Mouse (Mus musculus) forebrain, embryonic 13.5 days (tissue): Measurements from ENCODE around the gene Tbx4. TPM values are rescaled to one million over a fixed set of nuclear protein-coding genes. Genes with fewer than 3 reads are reported as not detected.

Experiments used
- ATAC-seq: fragments of 200-750 bp; cut with Nextera tagmentation; 2 replicates; pipeline ENCODE4 v1.8.0; 2017
- H3K27ac ChIP-seq: fragments of 300-500 bp; sonication (generic); 2 replicates; pipeline ENCODE4 v1.5.1; 2015; ENCODE audit warnings: inconsistent platforms, mild to moderate bottlenecking, moderate library complexity
- H3K27me3 ChIP-seq: fragments of 300-500 bp; sonication (generic); 2 replicates; pipeline ENCODE4 v1.6.1; 2015; ENCODE audit warnings: mild to moderate bottlenecking, inconsistent platforms
- H3K36me3 ChIP-seq: fragments of 300-500 bp; sonication (generic); 2 replicates; pipeline ENCODE4 v1.6.1; 2015; ENCODE audit warnings: mild to moderate bottlenecking, inconsistent platforms; ENCODE audit not compliant: poor library complexity, severe bottlenecking
- H3K4me1 ChIP-seq: fragments of 300-500 bp; sonication (generic); 2 replicates; pipeline ENCODE4 v1.6.1; 2015; ENCODE audit warnings: inconsistent platforms
- H3K4me2 ChIP-seq: fragments of 300-500 bp; sonication (generic); 2 replicates; pipeline ENCODE4 v1.6.1; 2015; ENCODE audit warnings: inconsistent platforms, mild to moderate bottlenecking, moderate library complexity
- H3K4me3 ChIP-seq: fragments of 300-500 bp; sonication (generic); 2 replicates; pipeline ENCODE4 v1.5.1; 2015; ENCODE audit warnings: mild to moderate bottlenecking, inconsistent platforms
- H3K9ac ChIP-seq: fragments of 300-500 bp; sonication (generic); 2 replicates; pipeline ENCODE4 v1.6.1; 2015; ENCODE audit warnings: mild to moderate bottlenecking, inconsistent platforms
- H3K9me3 ChIP-seq: fragments of 300-500 bp; sonication (generic); replicated peaks from 2 replicates; pipeline ENCODE4 v1.6.1; 2016; ENCODE audit warnings: inconsistent platforms
- WGBS: fragments of 180-500 bp; shearing (Covaris S2); methylation state at CpG from one replicate; pipeline ENCODE4 v1.1.7; 2015; 5-methylcytosine and 5-hydroxymethylcytosine counted together
- polyA plus RNA-seq: library from polyadenylated mRNA; unstranded; fragments of >200 nt; fragmentation: Nextera tagmentation; extraction: Ambion mirVana; gene quantifications from 2 replicates; pipeline ENCODE4 v1.2.1, GENCODE M21; 2015

The Tbx4 gene
- polyA plus RNA-seq, 1 experiment from 2014 or later = 0.06 TPM

- Histone ChIP-seq H3K36me3 (no peaks in the 10 kb centered on the region), H3K27me3 (peaks cover 95% of the 10 kb centered on the region), H3K27ac (no peak overlapping the region), H3K4me1 (peaks cover 37% of the 10 kb centered on the region), H3K9me3 (no peaks in the 10 kb centered on the region), H3K4me2 (peak overlapping the region; percentile 79), H3K4me3 (peak overlapping the region; percentile 44), H3K9ac (peak overlapping the region; percentile 3; the same call in 1 of the 2 replicates)
- ATAC-seq = no peak
- 4% methylated on average over 24 of the region's 24 CpGs for WGBS
Measured at GRCm38 (mm10) chr11:85842596-85843346, 43.5 kb upstream of the Tbx4 start.

- Histone ChIP-seq H3K27me3 (peaks cover 93% of the 10 kb centered on the region), H3K36me3 (no peaks in the 10 kb centered on the region), H3K27ac (no peak overlapping the region), H3K4me1 (peaks cover 32% of the 10 kb centered on the region), H3K4me2 (peak overlapping the region; percentile 79), H3K9me3 (no peaks in the 10 kb centered on the region), H3K4me3 (peak overlapping the region; percentile 44), H3K9ac (peak overlapping the region; percentile 3; the same call in 1 of the 2 replicates)
- WGBS = under 1% methylated on average over 18 of the region's 18 CpGs
- peak; percentile 67 for ATAC-seq
Measured at GRCm38 (mm10) chr11:85843347-85843692, 42.9 kb upstream of the Tbx4 start.

- Histone ChIP-seq H3K4me1 (peaks cover 32% of the 10 kb centered on the region), H3K27ac (no peak overlapping the region), H3K36me3 (no peaks in the 10 kb centered on the region), H3K27me3 (peaks cover 87% of the 10 kb centered on the region), H3K9ac (peak overlapping the region; percentile 58), H3K4me2 (peak overlapping the region; percentile 79), H3K4me3 (peak overlapping the region; percentile 44), H3K9me3 (no peaks in the 10 kb centered on the region)
- ATAC-seq = peak; percentile 37
- under 1% methylated on average over 54 of the region's 54 CpGs for WGBS
Measured at GRCm38 (mm10) chr11:85844144-85844965, 41.9 kb upstream of the Tbx4 start.

GRCm38 (mm10) chr11:85844971-85845370 is 41.3 kb upstream of the Tbx4 start:
- Histone ChIP-seq H3K27me3 (peaks cover 83% of the 10 kb centered on the region), H3K4me2 (peak overlapping the region; percentile 79; the same call in 1 of the 2 replicates), H3K4me3 (no peak overlapping the region), H3K4me1 (peaks cover 32% of the 10 kb centered on the region), H3K9me3 (no peaks in the 10 kb centered on the region), H3K9ac (no peak overlapping the region), H3K27ac (no peak overlapping the region), H3K36me3 (no peaks in the 10 kb centered on the region)
- 29% methylated on average over 5 of the region's 5 CpGs for WGBS
- no peak for ATAC-seq

- WGBS = 58% methylated on average over 5 of the region's 5 CpGs
- H3K4me2 ChIP-seq = no peak overlapping the region
- H3K9me3 ChIP-seq = no peaks in the 10 kb centered on the region
- peaks cover 79% of the 10 kb centered on the region for H3K27me3 ChIP-seq
- no peaks in the 10 kb centered on the region for H3K36me3 ChIP-seq
- no peak overlapping the region for H3K27ac ChIP-seq
- peaks cover 28% of the 10 kb centered on the region for H3K4me1 ChIP-seq
- no peak overlapping the region for H3K9ac ChIP-seq
- no peak overlapping the region for H3K4me3 ChIP-seq
- no peak for ATAC-seq
Measured at GRCm38 (mm10) chr11:85845921-85846320, 40.3 kb upstream of the Tbx4 start.

GRCm38 (mm10) chr11:85846509-85846908 is 39.7 kb upstream of the Tbx4 start:
- Histone ChIP-seq H3K4me2 (no peak overlapping the region), H3K27ac (no peak overlapping the region), H3K4me1 (peaks cover 28% of the 10 kb centered on the region), H3K9ac (no peak overlapping the region), H3K27me3 (peaks cover 78% of the 10 kb centered on the region), H3K4me3 (no peak overlapping the region), H3K9me3 (no peaks in the 10 kb centered on the region), H3K36me3 (no peaks in the 10 kb centered on the region)
- WGBS = 50% methylated on average over 4 of the region's 4 CpGs
- ATAC-seq = no peak

GRCm38 (mm10) chr11:85849037-85849436 is 37.2 kb upstream of the Tbx4 start:
- peak overlapping the region; percentile 61 for H3K4me2 ChIP-seq
- H3K4me1 ChIP-seq = peaks cover 6% of the 10 kb centered on the region
- H3K36me3 ChIP-seq = no peaks in the 10 kb centered on the region
- peaks cover 54% of the 10 kb centered on the region for H3K27me3 ChIP-seq
- H3K4me3 ChIP-seq = peak overlapping the region; percentile 25
- no peak overlapping the region for H3K27ac ChIP-seq
- ATAC-seq = peak; percentile 77; the same call in 1 of the 2 replicates
- 0 out of 2 replicates have a peak overlapping the region, but pooled peaks have one; percentile 34 for H3K9ac ChIP-seq
- 2% methylated on average over 21 of the region's 21 CpGs for WGBS
- no peaks in the 10 kb centered on the region for H3K9me3 ChIP-seq

- H3K27ac ChIP-seq = no peak within 1 kb of the TSS
- no peak within 1 kb of the TSS for H3K9ac ChIP-seq
- H3K9me3 ChIP-seq = no peaks in the 10 kb centered on the region
- H3K4me1 ChIP-seq = no peaks in the 10 kb centered on the region
- H3K27me3 ChIP-seq = peaks cover 42% of the 10 kb centered on the region
- H3K4me2 ChIP-seq = peak within 1 kb of the TSS; percentile 61
- H3K36me3 ChIP-seq = no peaks in the 10 kb centered on the region
- WGBS = 78% methylated on average over 6 of the region's 6 CpGs
- no peak for ATAC-seq
- no peak within 1 kb of the TSS for H3K4me3 ChIP-seq
Measured at GRCm38 (mm10) chr11:85850233-85850632, 36.0 kb upstream of the Tbx4 start, which contains the start of gene Gm11444. Gm11444 (minus strand) TSS chr11:85850333.

- no peak for ATAC-seq
- WGBS = 33% methylated on average over 6 of the region's 6 CpGs
- no peak overlapping the region for H3K9ac ChIP-seq
Measured at GRCm38 (mm10) chr11:85850758-85851157, 35.5 kb upstream of the Tbx4 start.

GRCm38 (mm10) chr11:85857997-85858698 is 28.1 kb upstream of the Tbx4 start:
- Histone ChIP-seq H3K9ac (no peak overlapping the region; the same call in 1 of the 2 replicates), H3K9me3 (no peaks in the 10 kb centered on the region), H3K36me3 (no peaks in the 10 kb centered on the region), H3K4me2 (peak overlapping the region; percentile 8; the same call in 1 of the 2 replicates), H3K27me3 (0 out of 2 replicates have a peak, but pooled peaks cover 2% of the 10 kb centered on the region), H3K4me1 (peaks cover 10% of the 10 kb centered on the region; the same call in 1 of the 2 replicates), H3K4me3 (no peak overlapping the region), H3K27ac (no peak overlapping the region)
- 3% methylated on average over 6 of the region's 6 CpGs for WGBS
- ATAC-seq = 0 out of 2 replicates have a peak, but pooled peaks have one; percentile 41

More at GRCm38 (mm10) chr11:85850758-85851157, 35.5 kb upstream of the Tbx4 start:
- Histone ChIP-seq H3K36me3 (no peaks in the 10 kb centered on the region), H3K9me3 (no peaks in the 10 kb centered on the region), H3K4me3 (no peak overlapping the region), H3K27ac (no peak overlapping the region), H3K27me3 (peaks cover 38% of the 10 kb centered on the region), H3K4me2 (no peak overlapping the region), H3K4me1 (no peaks in the 10 kb centered on the region)

GRCm38 (mm10) chr11:85864363-85864762 is 21.9 kb upstream of the Tbx4 start:
- Histone ChIP-seq H3K4me2 (no peak overlapping the region), H3K4me3 (no peak overlapping the region), H3K9ac (no peak overlapping the region), H3K27me3 (no peaks in the 10 kb centered on the region; the same call in 1 of the 2 replicates), H3K27ac (no peak overlapping the region), H3K36me3 (no peaks in the 10 kb centered on the region), H3K4me1 (no peaks in the 10 kb centered on the region), H3K9me3 (no peaks in the 10 kb centered on the region)
- WGBS = 38% methylated on average over 7 of the region's 7 CpGs
- ATAC-seq = no peak
